Mouse (Mus musculus): ENCODE measurements around the gene Dnlz. TPM values are rescaled to one million over a fixed set of nuclear protein-coding genes. Genes with fewer than 3 reads are reported as not detected.
"Not testable (repeated sequence)": the region's sequence is repeated elsewhere in the genome, so short reads cannot be mapped to it uniquely, and the experiment has no call there.

Gene Dnlz
- 22.2 and 25.1 TPM in 2 replicates for polyA plus RNA-seq (2015; fragmentation: Nextera tagmentation; extraction: Ambion mirVana)

- Histone ChIP-seq H3K4me2 (peak within 1 kb of the TSS; percentile 92), H3K9ac (peak within 1 kb of the TSS; percentile 92), H3K27me3 (replicated peaks) (no peaks in the 10 kb centered on the region), H3K27ac (peak within 1 kb of the TSS; percentile 87), H3K4me1 (peaks cover 10% of the 10 kb centered on the region), H3K4me3 (replicated peaks) (peak within 1 kb of the TSS; percentile 68), H3K9me3 (no peaks in the 10 kb centered on the region), H3K36me3 (peaks cover 8% of the 10 kb centered on the region; the same call in 1 of the 2 replicates)
- WGBS = 2% methylated on average over 62 of the region's 62 CpGs
- peak; percentile 77 for ATAC-seq (ENCODE audit: insufficient read depth, low FRiP score, low read depth)
These were observed at the start of gene Dnlz for GRCm38 (mm10) chr2:26351358-26352290. Gene Dnlz (minus strand): TSS chr2:26352110.

DNA sequence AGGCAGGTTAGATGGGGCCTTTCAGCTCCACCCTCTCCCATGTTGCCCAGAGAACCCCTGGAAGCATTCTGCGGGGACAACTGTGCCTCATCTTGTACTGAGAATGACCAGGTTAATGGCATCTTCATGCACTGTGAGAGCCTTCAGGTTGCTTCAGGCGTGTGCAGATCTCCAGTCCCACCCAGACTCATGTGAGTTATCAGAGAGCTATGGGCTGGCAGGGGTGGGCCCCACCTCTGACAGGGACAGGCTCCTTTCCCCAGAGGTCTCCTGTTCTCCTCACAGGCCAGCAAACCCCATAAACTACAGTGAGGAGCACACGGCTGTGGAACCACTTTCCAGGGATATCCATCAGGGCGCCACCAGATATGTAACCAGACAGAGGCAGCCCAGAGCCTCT lies 49.1 kb upstream of the Dnlz start:
- Histone ChIP-seq H3K9ac (no peak overlapping the region), H3K9me3 (no peaks in the 10 kb centered on the region), H3K4me2 (no peak overlapping the region), H3K4me1 (peaks cover 10% of the 10 kb centered on the region; the same call in 1 of the 2 replicates), H3K27me3 (replicated peaks) (no peaks in the 10 kb centered on the region), H3K36me3 (peaks cover 48% of the 10 kb centered on the region), H3K27ac (no peak overlapping the region), H3K4me3 (replicated peaks) (no peak overlapping the region)
- ATAC-seq (ENCODE audit: insufficient read depth, low FRiP score, low read depth) = no peak
- 82% methylated on average over 4 of the region's 4 CpGs for WGBS

DNA sequence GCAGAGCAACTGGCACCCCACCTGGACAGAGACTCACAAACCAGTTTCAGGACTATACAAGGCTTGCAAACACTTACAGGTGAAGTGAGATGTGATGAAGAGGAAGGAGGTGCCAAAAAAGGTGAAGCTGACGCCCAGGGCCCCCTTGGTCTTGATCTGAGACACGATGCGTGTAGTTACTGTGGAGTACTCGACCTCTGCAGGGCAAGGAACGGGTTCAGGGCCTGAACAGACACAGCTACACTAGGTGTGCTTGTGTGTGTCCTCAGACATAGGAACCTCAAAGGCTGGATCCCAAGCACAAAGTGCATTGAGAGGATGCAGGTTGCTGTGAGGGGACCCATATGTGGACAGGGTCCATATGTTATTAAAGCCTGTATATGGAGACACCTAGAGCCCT lies 48.4 kb upstream of the Dnlz start:
- H3K27ac ChIP-seq = no peak overlapping the region
- H3K9me3 ChIP-seq = no peaks in the 10 kb centered on the region
- 83% methylated on average over 5 of the region's 5 CpGs for WGBS
- no peak for ATAC-seq (ENCODE audit: insufficient read depth, low FRiP score, low read depth)
- H3K4me3 ChIP-seq (replicated peaks) = no peak overlapping the region
- peaks cover 55% of the 10 kb centered on the region for H3K36me3 ChIP-seq
- no peaks in the 10 kb centered on the region for H3K27me3 ChIP-seq (replicated peaks)
- H3K4me2 ChIP-seq = no peak overlapping the region
- no peak overlapping the region for H3K9ac ChIP-seq
- H3K4me1 ChIP-seq = peaks cover 2% of the 10 kb centered on the region; the same call in 1 of the 2 replicates

DNA sequence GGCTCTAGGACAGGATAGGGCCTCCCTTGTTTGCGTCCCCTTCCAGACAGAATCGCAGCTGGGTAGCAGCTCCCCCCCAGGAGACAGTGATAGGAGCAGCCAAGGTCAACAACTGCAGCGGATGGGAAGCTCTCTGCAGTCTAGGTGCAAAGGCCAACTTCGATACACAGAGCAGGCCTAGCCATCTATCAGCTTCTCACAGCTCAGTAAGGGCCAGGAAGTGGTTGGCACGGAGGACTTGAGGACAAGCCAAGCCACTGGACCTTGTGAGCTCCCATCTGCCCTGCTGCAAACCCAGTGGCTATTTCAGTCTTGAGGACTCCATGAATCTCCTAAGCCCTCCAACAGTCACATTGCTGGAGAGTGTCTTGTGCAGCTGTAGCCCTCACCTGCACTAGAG lies 47.7 kb upstream of the Dnlz start:
- Histone ChIP-seq H3K27ac (no peak overlapping the region), H3K9ac (no peak overlapping the region), H3K9me3 (no peaks in the 10 kb centered on the region), H3K36me3 (peaks cover 62% of the 10 kb centered on the region), H3K4me2 (no peak overlapping the region), H3K4me1 (no peaks in the 10 kb centered on the region), H3K27me3 (replicated peaks) (no peaks in the 10 kb centered on the region), H3K4me3 (replicated peaks) (no peak overlapping the region)
- WGBS = 71% methylated on average over 5 of the region's 5 CpGs
- no peak for ATAC-seq (ENCODE audit: insufficient read depth, low FRiP score, low read depth)

DNA sequence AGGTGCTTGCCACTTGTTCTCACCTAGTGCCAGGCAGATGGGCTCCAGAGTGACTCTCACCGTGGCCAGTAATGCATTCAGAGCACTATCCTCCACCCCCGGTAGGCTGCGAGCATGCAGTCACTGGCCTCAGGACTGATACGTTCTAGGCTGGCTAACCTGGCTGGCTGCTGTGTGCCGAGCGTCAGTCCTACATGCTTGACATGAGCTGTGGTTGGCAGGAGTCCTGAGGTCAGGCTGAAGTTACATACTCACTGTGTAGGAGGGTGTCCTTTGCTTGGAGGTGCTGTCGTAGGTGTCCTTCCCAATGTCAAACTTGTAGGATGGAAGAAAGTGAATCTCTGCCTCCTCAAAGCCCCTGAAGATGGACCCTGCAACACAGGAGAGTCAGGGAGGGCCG lies 47.1 kb upstream of the Dnlz start:
- Histone ChIP-seq H3K36me3 (peaks cover 69% of the 10 kb centered on the region), H3K4me2 (no peak overlapping the region), H3K9ac (no peak overlapping the region), H3K9me3 (no peaks in the 10 kb centered on the region), H3K27me3 (replicated peaks) (no peaks in the 10 kb centered on the region), H3K27ac (no peak overlapping the region), H3K4me3 (replicated peaks) (no peak overlapping the region), H3K4me1 (no peaks in the 10 kb centered on the region)
- 87% methylated on average over 8 of the region's 8 CpGs for WGBS
- no peak for ATAC-seq (ENCODE audit: insufficient read depth, low FRiP score, low read depth)

- 89% methylated on average over 6 of the region's 6 CpGs for WGBS
- H3K9me3 ChIP-seq = no peaks in the 10 kb centered on the region
- no peak overlapping the region for H3K27ac ChIP-seq
- H3K36me3 ChIP-seq = peaks cover 59% of the 10 kb centered on the region
- H3K4me1 ChIP-seq = peaks cover 3% of the 10 kb centered on the region
- H3K4me2 ChIP-seq = no peak overlapping the region
- no peaks in the 10 kb centered on the region for H3K27me3 ChIP-seq (replicated peaks)
- ATAC-seq (ENCODE audit: insufficient read depth, low FRiP score, low read depth) = no peak
- H3K4me3 ChIP-seq (replicated peaks) = no peak overlapping the region
- H3K9ac ChIP-seq = no peak overlapping the region
These were observed 39.7 kb upstream of the Dnlz start for GRCm38 (mm10) chr2:26391617-26392016.

GRCm38 (mm10) chr2:26390954-26391353 lies 39.0 kb upstream of the Dnlz start:
- peaks cover 3% of the 10 kb centered on the region for H3K4me1 ChIP-seq
- H3K9me3 ChIP-seq = no peaks in the 10 kb centered on the region
- peaks cover 61% of the 10 kb centered on the region for H3K36me3 ChIP-seq
- WGBS = 76% methylated on average over 3 of the region's 3 CpGs
- no peak overlapping the region for H3K4me2 ChIP-seq
- no peak overlapping the region for H3K9ac ChIP-seq
- ATAC-seq (ENCODE audit: insufficient read depth, low FRiP score, low read depth) = no peak
- H3K27ac ChIP-seq = no peak overlapping the region
- no peak overlapping the region for H3K4me3 ChIP-seq (replicated peaks)
- H3K27me3 ChIP-seq (replicated peaks) = no peaks in the 10 kb centered on the region

GRCm38 (mm10) chr2:26389154-26389690 lies 37.3 kb upstream of the Dnlz start, which contains the start of the genes Entr1 and Pmpca:
Gene Entr1 (minus strand): TSS chr2:26389316.
Gene Pmpca (plus strand): TSS chr2:26389339.
- Histone ChIP-seq H3K9ac (peak within 1 kb of the TSS; percentile 70), H3K4me3 (replicated peaks) (peak within 1 kb of the TSS; percentile 91), H3K27me3 (replicated peaks) (no peaks in the 10 kb centered on the region), H3K36me3 (peaks cover 55% of the 10 kb centered on the region), H3K4me2 (peak within 1 kb of the TSS; percentile 84), H3K4me1 (peaks cover 3% of the 10 kb centered on the region), H3K9me3 (no peaks in the 10 kb centered on the region), H3K27ac (peak within 1 kb of the TSS; percentile 55)
- WGBS = under 1% methylated on average over 60 of the region's 60 CpGs
- peak; percentile 93 for ATAC-seq (ENCODE audit: insufficient read depth, low FRiP score, low read depth)

- under 1% methylated on average over 36 of the region's 45 CpGs for WGBS
- H3K27ac ChIP-seq = peak overlapping the region; percentile 55
- H3K9ac ChIP-seq = peak overlapping the region; percentile 70
- peaks cover 51% of the 10 kb centered on the region for H3K36me3 ChIP-seq
- peak overlapping the region; percentile 84 for H3K4me2 ChIP-seq
- peak; percentile 52 for ATAC-seq (ENCODE audit: insufficient read depth, low FRiP score, low read depth)
- H3K4me1 ChIP-seq = peaks cover 3% of the 10 kb centered on the region
- H3K27me3 ChIP-seq (replicated peaks) = no peaks in the 10 kb centered on the region
- H3K4me3 ChIP-seq (replicated peaks) = peak overlapping the region; percentile 91
- no peaks in the 10 kb centered on the region for H3K9me3 ChIP-seq
These were observed 36.8 kb upstream of the Dnlz start for GRCm38 (mm10) chr2:26388682-26389153.

GRCm38 (mm10) chr2:26387713-26388112 lies 35.8 kb upstream of the Dnlz start:
- Histone ChIP-seq H3K27me3 (replicated peaks) (no peaks in the 10 kb centered on the region), H3K9ac (no peak overlapping the region), H3K4me2 (peak overlapping the region; percentile 84; the same call in 1 of the 2 replicates), H3K36me3 (peaks cover 51% of the 10 kb centered on the region), H3K9me3 (no peaks in the 10 kb centered on the region), H3K27ac (no peak overlapping the region), H3K4me3 (replicated peaks) (0 out of 2 replicates have a peak overlapping the region, but pooled peaks have one; percentile 1), H3K4me1 (peaks cover 3% of the 10 kb centered on the region)
- no peak for ATAC-seq (ENCODE audit: insufficient read depth, low FRiP score, low read depth)
- 86% methylated on average over 3 of the region's 3 CpGs for WGBS

GRCm38 (mm10) chr2:26380871-26381270 lies 29.0 kb upstream of the Dnlz start:
- Histone ChIP-seq H3K36me3 (peaks cover 42% of the 10 kb centered on the region), H3K4me3 (replicated peaks) (peak overlapping the region; percentile 70), H3K4me2 (peak overlapping the region; percentile 86)
- ATAC-seq (ENCODE audit: insufficient read depth, low FRiP score, low read depth); H3K9me3 ChIP-seq; H3K4me1 ChIP-seq; H3K9ac ChIP-seq; H3K27me3 ChIP-seq (replicated peaks); H3K27ac ChIP-seq: not testable (repeated sequence)
- WGBS = 26% methylated on average over 6 of the region's 6 CpGs

Measured in stomach, embryonic 15.5 days (tissue).